Mouse (Mus musculus): ENCODE results near the gene Rab20. TPM values are rescaled to one million over a fixed set of nuclear protein-coding genes. Genes with fewer than 3 reads are reported as not detected.
A peak's percentile ranks its signal among the peaks of the same experiment; 100 is the strongest.

The Rab20 gene
- polyA plus RNA-seq, 1 experiment from 2014 or later = 11.2 TPM

- peaks cover 83% of the 10 kb centered on the region for H3K36me3 ChIP-seq
- no peak overlapping the region for H3K27ac ChIP-seq
- 92% methylated on average over 13 of the region's 13 CpGs for WGBS
- no peak for DNase-seq (ENCODE audit: low spot score)
- H3K4me3 ChIP-seq = no peak overlapping the region
- H3K27me3 ChIP-seq (ENCODE audit: insufficient read depth, poor library complexity, severe bottlenecking) = no peaks in the 10 kb centered on the region
- no peaks in the 10 kb centered on the region for H3K9me3 ChIP-seq
- H3K4me1 ChIP-seq = peaks cover 13% of the 10 kb centered on the region
Observed at GRCm38 (mm10) chr8:11445790-11446189, 32.7 kb downstream of the Rab20 start.

GRCm38 (mm10) chr8:11444216-11444615 lies 34.3 kb downstream of the Rab20 start:
- no peaks in the 10 kb centered on the region; the same call in 1 of the 2 replicates for H3K4me1 ChIP-seq
- H3K27ac ChIP-seq = no peak overlapping the region
- peaks cover 98% of the 10 kb centered on the region for H3K36me3 ChIP-seq
- no peak for DNase-seq (ENCODE audit: low spot score)
- no peaks in the 10 kb centered on the region for H3K9me3 ChIP-seq
- no peak overlapping the region for H3K4me3 ChIP-seq
- WGBS = 74% methylated on average over 7 of the region's 7 CpGs
- no peaks in the 10 kb centered on the region for H3K27me3 ChIP-seq (ENCODE audit: insufficient read depth, poor library complexity, severe bottlenecking)

- Histone ChIP-seq H3K9me3 (no peaks in the 10 kb centered on the region), H3K4me1 (no peaks in the 10 kb centered on the region; the same call in 1 of the 2 replicates), H3K27ac (no peak overlapping the region), H3K36me3 (peaks cover 99% of the 10 kb centered on the region), H3K4me3 (no peak overlapping the region), H3K27me3 (ENCODE audit: insufficient read depth, poor library complexity, severe bottlenecking) (no peaks in the 10 kb centered on the region)
- WGBS = 73% methylated on average over 9 of the region's 9 CpGs
- no peak for DNase-seq (ENCODE audit: low spot score)
Observed at GRCm38 (mm10) chr8:11443611-11444010, 34.9 kb downstream of the Rab20 start.

- Histone ChIP-seq H3K27ac (no peak overlapping the region), H3K36me3 (peaks cover 98% of the 10 kb centered on the region), H3K9me3 (no peaks in the 10 kb centered on the region), H3K27me3 (ENCODE audit: insufficient read depth, poor library complexity, severe bottlenecking) (no peaks in the 10 kb centered on the region), H3K4me1 (peaks cover 9% of the 10 kb centered on the region), H3K4me3 (no peak overlapping the region)
- DNase-seq (ENCODE audit: low spot score) = no peak
- 91% methylated on average over 6 of the region's 6 CpGs for WGBS
Observed at GRCm38 (mm10) chr8:11441291-11441690, 37.2 kb downstream of the Rab20 start.

- Histone ChIP-seq H3K27ac (peak overlapping the region; percentile 24; the same call in 1 of the 2 replicates), H3K36me3 (peaks cover 98% of the 10 kb centered on the region), H3K27me3 (ENCODE audit: insufficient read depth, poor library complexity, severe bottlenecking) (no peaks in the 10 kb centered on the region), H3K9me3 (no peaks in the 10 kb centered on the region), H3K4me3 (no peak overlapping the region), H3K4me1 (peaks cover 9% of the 10 kb centered on the region)
- no peak for DNase-seq (ENCODE audit: low spot score)
- WGBS = 34% methylated on average over 12 of the region's 12 CpGs
Observed at GRCm38 (mm10) chr8:11437862-11438261, 40.6 kb downstream of the Rab20 start.

GRCm38 (mm10) chr8:11430688-11431087 lies 47.8 kb downstream of the Rab20 start:
- Histone ChIP-seq H3K36me3 (peaks cover 91% of the 10 kb centered on the region), H3K27ac (no peak overlapping the region), H3K4me3 (no peak overlapping the region), H3K9me3 (no peaks in the 10 kb centered on the region), H3K27me3 (ENCODE audit: insufficient read depth, poor library complexity, severe bottlenecking) (no peaks in the 10 kb centered on the region), H3K4me1 (no peaks in the 10 kb centered on the region)
- no peak for DNase-seq (ENCODE audit: low spot score)
- 71% methylated on average over 5 of the region's 5 CpGs for WGBS

GRCm38 (mm10) chr8:11423091-11423490 lies 55.4 kb downstream of the Rab20 start:
- Histone ChIP-seq H3K9me3 (no peaks in the 10 kb centered on the region), H3K27me3 (ENCODE audit: insufficient read depth, poor library complexity, severe bottlenecking) (no peaks in the 10 kb centered on the region), H3K36me3 (peaks cover 74% of the 10 kb centered on the region), H3K4me3 (no peak overlapping the region), H3K27ac (no peak overlapping the region), H3K4me1 (peaks cover 18% of the 10 kb centered on the region)
- WGBS = 68% methylated on average over 7 of the region's 7 CpGs
- DNase-seq (ENCODE audit: low spot score) = no peak

GRCm38 (mm10) chr8:11421968-11422367 lies 56.5 kb downstream of the Rab20 start:
- Histone ChIP-seq H3K36me3 (peaks cover 69% of the 10 kb centered on the region), H3K9me3 (no peaks in the 10 kb centered on the region), H3K27me3 (ENCODE audit: insufficient read depth, poor library complexity, severe bottlenecking) (no peaks in the 10 kb centered on the region), H3K4me1 (peaks cover 18% of the 10 kb centered on the region), H3K27ac (no peak overlapping the region), H3K4me3 (no peak overlapping the region)
- 61% methylated on average over 6 of the region's 6 CpGs for WGBS
- no peak for DNase-seq (ENCODE audit: low spot score)

GRCm38 (mm10) chr8:11421105-11421504 lies 57.4 kb downstream of the Rab20 start:
- peaks cover 70% of the 10 kb centered on the region for H3K36me3 ChIP-seq
- H3K4me1 ChIP-seq = peaks cover 18% of the 10 kb centered on the region
- H3K4me3 ChIP-seq = no peak overlapping the region
- H3K9me3 ChIP-seq = no peaks in the 10 kb centered on the region
- no peak for DNase-seq (ENCODE audit: low spot score)
- 57% methylated on average over 14 of the region's 14 CpGs for WGBS
- no peaks in the 10 kb centered on the region for H3K27me3 ChIP-seq (ENCODE audit: insufficient read depth, poor library complexity, severe bottlenecking)
- H3K27ac ChIP-seq = no peak overlapping the region

GRCm38 (mm10) chr8:11419645-11420044 lies 58.9 kb downstream of the Rab20 start:
- Histone ChIP-seq H3K27ac (no peak overlapping the region), H3K9me3 (no peaks in the 10 kb centered on the region), H3K4me1 (peaks cover 14% of the 10 kb centered on the region), H3K4me3 (no peak overlapping the region), H3K36me3 (peaks cover 70% of the 10 kb centered on the region), H3K27me3 (ENCODE audit: insufficient read depth, poor library complexity, severe bottlenecking) (no peaks in the 10 kb centered on the region)
- DNase-seq (ENCODE audit: low spot score) = peak; percentile 87
- WGBS = 13% methylated on average over 2 of the region's 2 CpGs

GRCm38 (mm10) chr8:11419232-11419631 lies 59.3 kb downstream of the Rab20 start:
- WGBS = 51% methylated on average over 6 of the region's 6 CpGs
- H3K9me3 ChIP-seq = no peaks in the 10 kb centered on the region
- H3K27ac ChIP-seq = 0 out of 2 replicates have a peak overlapping the region, but pooled peaks have one; percentile 6
- no peak overlapping the region for H3K4me3 ChIP-seq
- peaks cover 15% of the 10 kb centered on the region for H3K4me1 ChIP-seq
- H3K36me3 ChIP-seq = peaks cover 71% of the 10 kb centered on the region
- DNase-seq (ENCODE audit: low spot score) = no peak
- H3K27me3 ChIP-seq (ENCODE audit: insufficient read depth, poor library complexity, severe bottlenecking) = no peaks in the 10 kb centered on the region

GRCm38 (mm10) chr8:11417762-11418161 lies 60.7 kb downstream of the Rab20 start:
- Histone ChIP-seq H3K9me3 (no peaks in the 10 kb centered on the region), H3K27me3 (ENCODE audit: insufficient read depth, poor library complexity, severe bottlenecking) (no peaks in the 10 kb centered on the region), H3K36me3 (peaks cover 73% of the 10 kb centered on the region), H3K27ac (no peak overlapping the region), H3K4me1 (peaks cover 21% of the 10 kb centered on the region), H3K4me3 (no peak overlapping the region)
- 81% methylated on average over 13 of the region's 13 CpGs for WGBS
- no peak for DNase-seq (ENCODE audit: low spot score)

GRCm38 (mm10) chr8:11415089-11415488 lies 63.4 kb downstream of the Rab20 start:
- H3K36me3 ChIP-seq = peaks cover 80% of the 10 kb centered on the region
- no peaks in the 10 kb centered on the region for H3K9me3 ChIP-seq
- 79% methylated on average over 10 of the region's 10 CpGs for WGBS
- H3K27me3 ChIP-seq (ENCODE audit: insufficient read depth, poor library complexity, severe bottlenecking) = no peaks in the 10 kb centered on the region
- peaks cover 14% of the 10 kb centered on the region; the same call in 1 of the 2 replicates for H3K4me1 ChIP-seq
- H3K27ac ChIP-seq = no peak overlapping the region
- H3K4me3 ChIP-seq = no peak overlapping the region
- DNase-seq (ENCODE audit: low spot score) = no peak

- Histone ChIP-seq H3K9me3 (no peaks in the 10 kb centered on the region), H3K36me3 (peaks cover 87% of the 10 kb centered on the region), H3K27ac (peak overlapping the region; percentile 42; the same call in 1 of the 2 replicates), H3K4me1 (peaks cover 14% of the 10 kb centered on the region; the same call in 1 of the 2 replicates), H3K27me3 (ENCODE audit: insufficient read depth, poor library complexity, severe bottlenecking) (no peaks in the 10 kb centered on the region), H3K4me3 (no peak overlapping the region)
- 65% methylated on average over 8 of the region's 8 CpGs for WGBS
- no peak for DNase-seq (ENCODE audit: low spot score)
Observed at GRCm38 (mm10) chr8:11414304-11414703, 64.2 kb downstream of the Rab20 start.

Data from heart, embryonic 10.5 days (tissue).